12 mouse cellular contexts compared by ENCODE assay signal in the genomic region with DNA sequence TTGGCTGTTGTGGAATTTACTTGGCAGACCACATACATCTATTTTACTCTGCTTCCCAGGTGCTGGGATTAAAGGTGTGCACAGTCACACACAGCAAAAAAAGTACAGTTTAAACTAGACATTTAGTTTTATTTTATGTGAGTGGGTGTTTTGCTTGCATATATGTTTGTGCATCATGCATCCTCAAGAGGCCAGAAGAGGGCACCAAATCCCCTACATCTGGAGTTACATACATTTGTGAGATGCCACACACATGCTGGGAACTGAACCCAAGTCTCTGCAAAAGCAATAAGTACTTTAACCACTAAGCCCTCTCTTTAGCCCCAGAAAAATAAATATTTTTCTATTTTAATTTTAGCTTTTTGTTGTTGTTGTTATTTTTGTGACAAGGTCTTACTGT.
DNase-seq lines count a peak whose midpoint lies in the region; ATAC-seq and TF ChIP-seq lines count a peak whose summit lies in the region.
"Had no signal": no experiment of that assay in that cellular context is flagged by ENCODE, and none has a peak within 500 bp of the region (broad histone marks: within the 10 kb centered on the region; RNA-seq: fewer than 3 reads in every experiment).

No protein-coding gene starts in this region.

- no peak overlapping the region for H3K4me2 ChIP-seq in kidney, embryonic 14.5 days (replicated peaks; ENCODE audit: low read depth, low read length)
- H3K4me2 ChIP-seq: embryonic facial prominence, embryonic 13.5 days; heart, embryonic 13.5 days; liver, embryonic 15.5 days; neural tube, embryonic 13.5 days had no signal

- H3K9ac ChIP-seq in kidney, embryonic 14.5 days (ENCODE audit: low read depth, low read length) = no peak overlapping the region
- H3K9ac ChIP-seq in ES-E14 (ENCODE audit: insufficient read depth, low read depth, low read length, poor library complexity, severe bottlenecking) = no peak overlapping the region
- H3K9ac ChIP-seq: embryonic facial prominence, embryonic 13.5 days; heart, embryonic 13.5 days; liver, embryonic 15.5 days; neural tube, embryonic 13.5 days had no signal

- no peaks in the 10 kb centered on the region for H3K9me3 ChIP-seq in kidney, embryonic 14.5 days (ENCODE audit: control insufficient read depth, low read length)
- no peaks in the 10 kb centered on the region; the same call in 1 of the 2 replicates for H3K9me3 ChIP-seq in ES-E14 (ENCODE audit: control insufficient read depth, insufficient read depth, low read depth, low read length)
- H3K9me3 ChIP-seq: embryonic facial prominence, embryonic 13.5 days; heart, embryonic 13.5 days; liver, embryonic 15.5 days; neural tube, embryonic 13.5 days had no signal

- peak; percentile 3 to 38 for DNase-seq in kidney, postnatal 36 days
- peak; percentile 70 for DNase-seq in CD4-positive, CD25-positive, alpha-beta regulatory T cell, adult 2 months (ENCODE audit: low read depth, low spot score)
- DNase-seq in ES-E14 (ENCODE audit: low read depth, low spot score) = peak; percentile 9
- no peak for DNase-seq in urinary bladder, postnatal 36 days (ENCODE audit: low spot score in 2 of 2)
- DNase-seq in cerebellum, adult 11 months = no peak
- DNase-seq: cerebellum, adult 11-12 months had no signal

- ATAC-seq in kidney, embryonic 14.5 days (ENCODE audit: low FRiP score, low TSS enrichment) = no peak
- peak; percentile 60; the same call in 1 of the 2 replicates for ATAC-seq in megakaryocyte progenitor cell, adult 5-6 weeks (replicated peaks; ENCODE audit: poor library complexity)

- in situ Hi-C loops in ES-E14 (cut with MboI; ENCODE audit: low sequenced_read_pairs in 2 of 2, unreplicated experiment in 2 of 2) = no loop called here

- no peaks in the 10 kb centered on the region for H3K27me3 ChIP-seq in kidney, embryonic 14.5 days (ENCODE audit: control insufficient read depth, insufficient read depth, low read length)
- H3K27me3 ChIP-seq: embryonic facial prominence, embryonic 13.5 days; heart, embryonic 13.5 days; liver, embryonic 15.5 days; neural tube, embryonic 13.5 days had no signal

- H3K4me3 ChIP-seq in kidney, embryonic 14.5 days (ENCODE audit: low read length) = no peak overlapping the region
- no peak overlapping the region for H3K4me3 ChIP-seq in ES-E14 (ENCODE audit: insufficient read depth in 1 of 2, low read depth in 1 of 2, low read length in 2 of 2, poor library complexity in 1 of 2, severe bottlenecking in 1 of 2)
- H3K4me3 ChIP-seq: embryonic facial prominence, embryonic 13.5 days; heart, embryonic 13.5 days; liver, embryonic 15.5 days; neural tube, embryonic 13.5 days had no signal

- H3K4me1 ChIP-seq in kidney, embryonic 14.5 days (ENCODE audit: control insufficient read depth, insufficient read depth, low read length) = no peaks in the 10 kb centered on the region
- no peaks in the 10 kb centered on the region for H3K4me1 ChIP-seq in ES-E14 (ENCODE audit: control insufficient read depth in 2 of 2, insufficient read depth in 2 of 2, low read length in 2 of 2, poor library complexity in 1 of 2)
- H3K4me1 ChIP-seq: embryonic facial prominence, embryonic 13.5 days; heart, embryonic 13.5 days; liver, embryonic 15.5 days; neural tube, embryonic 13.5 days had no signal

- H3K27ac ChIP-seq in kidney, embryonic 14.5 days (ENCODE audit: low read depth, low read length) = no peak overlapping the region
- H3K27ac ChIP-seq in ES-E14 (ENCODE audit: insufficient read depth, low read depth, low read length, poor library complexity, severe bottlenecking) = no peak overlapping the region
- H3K27ac ChIP-seq: embryonic facial prominence, embryonic 13.5 days; heart, embryonic 13.5 days; liver, embryonic 15.5 days; neural tube, embryonic 13.5 days had no signal

- no peaks in the 10 kb centered on the region for H3K36me3 ChIP-seq in kidney, embryonic 14.5 days (ENCODE audit: control insufficient read depth, insufficient read depth, low read length)
- no peaks in the 10 kb centered on the region for H3K36me3 ChIP-seq in ES-E14 (ENCODE audit: control insufficient read depth, insufficient read depth, low read length, poor library complexity, severe bottlenecking)
- H3K36me3 ChIP-seq: embryonic facial prominence, embryonic 13.5 days; heart, embryonic 13.5 days; neural tube, embryonic 13.5 days had no signal

TF ChIP-seq in ES-E14, 5 proteins besides CTCF, POLR2A, EP300 and RAD21:
- TF ChIP-seq ZC3H11A (IDR thresholded peaks at IDR 0.05; ENCODE audit: borderline replicate concordance, low read depth, low read length) = no peak
- no peak for TF ChIP-seq MAFK (IDR thresholded peaks at IDR 0.05; ENCODE audit: insufficient read depth, low read depth, low read length)
- no peak for TF ChIP-seq CHD2 (IDR thresholded peaks at IDR 0.05; ENCODE audit: low read depth, low read length)
- no peak for TF ChIP-seq HCFC1 (IDR thresholded peaks at IDR 0.05; ENCODE audit: borderline replicate concordance, insufficient read depth, low read length)
- TF ChIP-seq ZNF384 (IDR thresholded peaks at IDR 0.05; ENCODE audit: low read depth, low read length) = no peak
TF ChIP-seq in ES-E14: peak in this region for 0.

Comparison
In these comparisons a context has a peak if more than half of its experiments do, and no peak if none do; other contexts are left out.
1. DNase-seq: peak in kidney, postnatal 36 days (2 of 2), CD4-positive, CD25-positive, alpha-beta regulatory T cell, adult 2 months (single experiment) and ES-E14 (single experiment); none in urinary bladder, postnatal 36 days (0 of 2) and cerebellum, adult 11 months (single experiment).